ENCODE assay signal across 16 mouse cellular contexts in genomic region chr2:159057506-159057905, GRCm38 (mm10).
DNase-seq lines count a peak whose midpoint lies in the region; ATAC-seq and TF ChIP-seq lines count a peak whose summit lies in the region.
"Had no signal": no experiment of that assay in that cellular context is flagged by ENCODE, and none has a peak within 500 bp of the region (broad histone marks: within the 10 kb centered on the region; RNA-seq: fewer than 3 reads in every experiment).

No protein-coding gene starts in this region.

- no peak for TF ChIP-seq EP300 in lung, postnatal 0 days (IDR thresholded peaks at IDR 0.05)

- H3K4me2 ChIP-seq in lung, embryonic 16.5 days (ENCODE audit: low read depth, low read length) = no peak overlapping the region
- no peak overlapping the region for H3K4me2 ChIP-seq in lung, postnatal 0 days (replicated peaks; ENCODE audit: low read depth, low read length)
- H3K4me2 ChIP-seq: embryonic facial prominence, embryonic 12.5 days; hindbrain, embryonic 12.5 days; limb, embryonic 15.5 days had no signal

- no peak overlapping the region for H3K9ac ChIP-seq in lung, embryonic 16.5 days (ENCODE audit: low read length)
- no peak overlapping the region for H3K9ac ChIP-seq in lung, postnatal 0 days (replicated peaks; ENCODE audit: low read depth)
- H3K9ac ChIP-seq: embryonic facial prominence, embryonic 12.5 days; hindbrain, embryonic 12.5 days; limb, embryonic 15.5 days had no signal

- H3K4me1 ChIP-seq in lung, embryonic 16.5 days (replicated peaks; ENCODE audit: control insufficient read depth, insufficient read depth, low read length) = no peaks in the 10 kb centered on the region; the same call in 1 of the 2 replicates
- H3K4me1 ChIP-seq in lung, postnatal 0 days (ENCODE audit: insufficient read depth, low read depth, low read length) = peaks cover 9% of the 10 kb centered on the region; the same call in 1 of the 2 replicates

- no peak overlapping the region for H3K4me3 ChIP-seq in lung, embryonic 16.5 days (ENCODE audit: low read length)
- H3K4me3 ChIP-seq in lung, postnatal 0 days (ENCODE audit: low read depth, low read length) = no peak overlapping the region
- H3K4me3 ChIP-seq: embryonic facial prominence, embryonic 12.5 days; hindbrain, embryonic 12.5 days; limb, embryonic 15.5 days; midbrain, embryonic 10.5 days had no signal

- intact Hi-C loops in gastrocnemius, postnatal 14 days (cut with DNase I; ENCODE audit: low total_unique reads) = loop anchor here (5.0 kb wide), 1 partner anchor 1535 kb away; no protein-coding TSS in a partner anchor

- ATAC-seq in lung, embryonic 16.5 days (ENCODE audit: low read depth) = peak; percentile 6; the same call in 1 of the 2 replicates
- ATAC-seq in lung, postnatal 0 days = no peak
- ATAC-seq: Patski had no signal

- H3K9me3 ChIP-seq in lung, embryonic 16.5 days (ENCODE audit: control insufficient read depth, low read length) = no peaks in the 10 kb centered on the region
- H3K9me3 ChIP-seq in lung, postnatal 0 days (ENCODE audit: low read length) = no peaks in the 10 kb centered on the region
- H3K9me3 ChIP-seq: embryonic facial prominence, embryonic 12.5 days; hindbrain, embryonic 12.5 days; limb, embryonic 15.5 days; midbrain, embryonic 10.5 days had no signal

- no peak for TF ChIP-seq CTCF in lung, postnatal 0 days (IDR thresholded peaks at IDR 0.05)

- 53% methylated on average over 5 of the region's 5 CpGs for WGBS in lung, embryonic 16.5 days
- 63% methylated on average over 5 of the region's 5 CpGs for WGBS in lung, postnatal 0 days

- DNase-seq in gastrocnemius, adult 8-10 months (ENCODE audit: low spot score in 2 of 2) = peak; percentile 13 to 33
- DNase-seq in gastrocnemius, postnatal 14 days = no peak
- no peak for DNase-seq in lung, postnatal 0 days (ENCODE audit: low spot score)
- peak; percentile 78 for DNase-seq in adrenal gland, postnatal 25 days
- DNase-seq in skeletal muscle tissue, adult 2 months (ENCODE audit: low read depth, low spot score) = peak; percentile 54
- no peak for DNase-seq in frontal cortex, postnatal 36 days (ENCODE audit: low spot score in 2 of 2)
- DNase-seq in right cerebral cortex, postnatal 4 days = no peak
- DNase-seq: kidney, adult 18-20 months; spleen, adult 18-20 months; thymus, postnatal 36 days had no signal

- no peaks in the 10 kb centered on the region for H3K36me3 ChIP-seq in lung, embryonic 16.5 days (ENCODE audit: control insufficient read depth, insufficient read depth, low read length)
- H3K36me3 ChIP-seq in lung, postnatal 0 days (ENCODE audit: insufficient read depth, low read length) = no peaks in the 10 kb centered on the region
- H3K36me3 ChIP-seq: embryonic facial prominence, embryonic 12.5 days; hindbrain, embryonic 12.5 days; limb, embryonic 15.5 days; midbrain, embryonic 10.5 days had no signal

- H3K27me3 ChIP-seq in lung, embryonic 16.5 days (ENCODE audit: control insufficient read depth, insufficient read depth, low read depth, low read length) = no peaks in the 10 kb centered on the region
- no peaks in the 10 kb centered on the region for H3K27me3 ChIP-seq in lung, postnatal 0 days (replicated peaks; ENCODE audit: insufficient read depth, low read length)
- H3K27me3 ChIP-seq: Patski had no signal

- no peak overlapping the region for H3K27ac ChIP-seq in lung, embryonic 16.5 days (ENCODE audit: low read length)
- no peak overlapping the region for H3K27ac ChIP-seq in lung, postnatal 0 days (ENCODE audit: low read length)
- H3K27ac ChIP-seq: embryonic facial prominence, embryonic 12.5 days; hindbrain, embryonic 12.5 days; limb, embryonic 15.5 days; midbrain, embryonic 10.5 days had no signal

Comparison
In these comparisons a context has a peak if more than half of its experiments do, and no peak if none do; other contexts are left out.
1. DNase-seq: peak in gastrocnemius, adult 8-10 months (2 of 2), adrenal gland, postnatal 25 days (single experiment) and skeletal muscle tissue, adult 2 months (single experiment); none in gastrocnemius, postnatal 14 days (single experiment), lung, postnatal 0 days (single experiment), frontal cortex, postnatal 36 days (0 of 2) and right cerebral cortex, postnatal 4 days (single experiment).